Mouse (Mus musculus) cortical plate, adult 2 months (tissue): ENCODE data around the gene Cds1.

Experiments used
- CTCF ChIP-seq: fragments of 200-500 bp; IDR thresholded peaks from 2 replicates; pipeline ENCODE4 v1.5.1; 2011; ENCODE audit warnings: mild to moderate bottlenecking, control low read depth, low read length; ENCODE audit not compliant: insufficient read depth; ENCODE audit errors: extremely low read depth
- POLR2A ChIP-seq: fragments of 200-500 bp; IDR thresholded peaks from 2 replicates; pipeline ENCODE4 v1.6.1; 2011; ENCODE audit warnings: mild to moderate bottlenecking, low read length, control low read depth; ENCODE audit not compliant: insufficient read depth; ENCODE audit errors: extremely low read depth

DNA sequence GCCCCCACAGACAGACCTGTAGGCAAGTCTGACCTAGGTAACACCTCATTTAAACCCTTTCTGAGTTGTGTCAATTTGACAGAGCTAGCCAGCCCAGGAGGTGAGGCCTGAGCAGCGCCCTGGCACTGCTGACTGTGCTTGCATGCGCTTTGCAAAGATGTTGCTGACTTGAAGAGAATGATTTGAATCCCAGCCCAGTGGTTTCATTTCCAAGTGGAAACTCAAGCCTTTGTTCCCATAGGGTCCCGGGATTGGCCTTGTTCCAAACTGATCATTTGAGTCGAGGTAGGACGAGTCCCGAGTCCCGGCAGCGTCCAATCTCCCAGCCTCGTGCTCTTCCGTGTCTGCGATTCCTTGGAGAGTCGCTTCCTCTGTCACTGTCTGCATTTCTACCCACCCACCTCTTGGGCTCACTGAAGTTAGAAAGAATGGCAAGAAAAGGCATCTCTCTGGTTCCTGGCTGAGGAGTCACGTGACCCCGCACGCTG, 14.5 kb downstream of the Cds1 start:
- TF ChIP-seq CTCF (no peak), POLR2A (no peak)
